Mouse (Mus musculus): ENCODE data around the gene Xrcc6. TPM values are rescaled to one million over a fixed set of nuclear protein-coding genes. Genes with fewer than 3 reads are reported as not detected.
A peak's percentile ranks its signal among the peaks of the same experiment; 100 is the strongest.

Gene Xrcc6
- total RNA-seq, 2 experiments from 2014 or later, result 25.0 to 26.5 TPM

DNA sequence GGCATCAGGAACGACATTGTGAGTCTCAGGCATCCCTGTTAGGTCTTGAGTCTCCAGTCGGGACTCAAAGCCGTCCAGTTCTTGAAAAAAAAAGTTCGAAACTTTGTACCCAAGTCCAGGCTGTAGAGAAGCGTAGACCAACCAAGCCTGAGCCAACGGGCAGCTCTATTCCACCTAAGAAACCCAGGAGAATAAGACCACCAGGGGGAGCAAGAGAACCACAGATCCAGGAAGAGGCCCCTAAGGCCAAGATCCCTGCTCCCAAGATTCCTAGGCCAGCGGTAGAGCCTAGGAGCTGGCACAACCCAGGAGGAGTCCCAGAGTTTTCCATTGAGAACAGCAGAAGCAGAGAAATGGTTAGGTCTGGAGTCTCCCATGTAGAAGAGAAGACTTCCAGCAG lies 77.9 kb downstream of the Xrcc6 start:
- intact Hi-C loops (cut with DNase I), result loop anchor here (1.0 to 2.0 kb wide), 4 partner anchors 41 to 171 kb away; no protein-coding TSS in a partner anchor
- peak; percentile 63 to 68 for DNase-seq

DNA sequence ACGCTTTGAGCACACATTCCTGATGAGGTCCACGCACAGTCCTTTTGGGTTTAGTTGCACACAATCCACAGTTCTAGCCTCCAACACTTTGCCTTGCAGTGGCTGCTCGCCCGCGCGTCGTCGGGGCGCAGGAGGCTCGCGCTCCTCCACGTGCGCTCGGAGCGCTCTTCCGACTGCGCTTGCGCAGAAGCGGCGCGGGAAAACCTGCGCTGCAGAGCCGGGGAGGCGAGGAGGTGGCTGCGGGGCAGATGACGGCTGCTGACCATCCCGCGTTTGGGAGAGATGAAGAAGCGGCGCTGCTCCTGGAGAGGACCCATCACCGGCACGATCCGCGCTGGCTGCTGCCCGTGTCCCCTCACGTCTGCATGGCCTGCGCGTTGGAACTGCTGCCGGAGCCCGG lies 82.3 kb downstream of the Xrcc6 start, which contains the start of gene Mei1:
Gene Mei1 (plus strand): TSS at position 99 of the 400 bp plus-strand sequence.
- no peak for DNase-seq
- intact Hi-C loops (cut with DNase I), result no loop called here

DNA sequence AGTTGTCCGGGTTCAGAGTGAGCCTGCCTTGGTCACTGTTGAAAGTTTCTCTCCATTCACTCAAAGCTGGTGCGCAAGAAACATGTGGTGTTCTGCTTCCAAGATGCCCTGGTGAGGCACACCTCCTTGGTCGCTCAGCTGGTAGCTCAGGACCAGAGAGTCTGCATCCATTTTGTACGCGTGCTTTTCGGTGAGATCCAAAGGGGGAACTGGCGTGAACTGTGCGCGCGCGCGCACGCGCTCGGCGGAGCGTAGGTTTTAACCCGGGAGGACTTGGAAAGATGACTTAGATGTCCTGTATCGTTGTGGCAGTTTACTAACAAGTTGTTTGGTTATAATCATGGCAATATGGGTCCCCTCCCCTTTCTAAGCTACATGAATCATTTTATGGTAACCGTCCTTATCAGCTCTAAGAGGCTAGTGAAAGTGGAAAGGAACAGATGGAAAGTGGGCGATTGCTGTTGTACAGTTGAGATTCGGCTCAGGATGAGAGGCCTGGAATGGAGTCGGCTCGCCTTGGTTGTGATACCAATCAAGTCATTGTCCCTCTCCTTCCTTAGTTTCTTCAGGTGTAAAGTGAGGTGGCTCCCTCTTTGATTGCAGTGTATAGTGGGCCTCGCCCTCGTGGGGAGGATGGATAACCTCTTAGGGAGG lies 84.3 kb downstream of the Xrcc6 start:
- intact Hi-C loops (cut with DNase I), result no loop called here
- DNase-seq, result no peak

DNA sequence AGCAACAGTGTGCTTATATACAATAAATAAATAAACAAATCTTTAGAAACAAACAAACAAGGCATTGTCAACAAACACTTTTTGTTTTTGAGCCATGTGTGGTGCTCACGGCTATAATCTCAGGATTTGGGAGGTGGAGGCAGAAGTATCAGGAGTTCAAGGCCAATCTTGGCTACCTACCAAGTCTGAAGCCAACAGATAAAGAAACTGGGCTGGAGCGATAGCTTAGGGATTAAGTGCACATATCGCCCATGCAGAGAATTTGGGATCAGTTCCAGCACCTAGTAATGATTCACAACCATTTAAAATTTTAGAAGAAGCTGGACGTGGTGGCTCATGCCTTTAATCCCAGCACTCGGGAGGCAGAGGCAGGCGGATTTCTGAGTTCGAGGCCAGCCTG lies 85.9 kb downstream of the Xrcc6 start:
- intact Hi-C loops (cut with DNase I), result no loop called here
- no peak for DNase-seq

DNA sequence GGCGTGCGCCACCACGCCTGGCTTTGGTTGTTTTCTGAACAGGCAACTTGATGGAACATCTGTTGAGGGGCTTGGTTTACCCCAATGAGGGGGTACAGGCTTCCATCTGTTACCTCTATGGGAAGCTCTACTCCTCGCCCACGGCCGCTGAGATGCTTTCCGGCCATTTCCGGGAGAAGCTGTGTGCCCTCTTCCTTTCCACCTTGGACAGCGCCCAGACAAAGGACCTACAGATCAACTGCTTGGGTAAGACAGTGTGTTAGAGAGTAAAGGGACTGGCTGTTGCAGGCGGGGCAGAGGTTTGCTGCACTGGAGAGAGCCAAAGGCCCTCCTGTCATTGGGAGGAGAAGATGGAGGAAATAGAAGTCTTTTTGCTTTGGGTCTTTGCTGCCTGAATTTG lies 92.2 kb downstream of the Xrcc6 start:
- DNase-seq, result no peak
- intact Hi-C loops (cut with DNase I), result no loop called here

DNA sequence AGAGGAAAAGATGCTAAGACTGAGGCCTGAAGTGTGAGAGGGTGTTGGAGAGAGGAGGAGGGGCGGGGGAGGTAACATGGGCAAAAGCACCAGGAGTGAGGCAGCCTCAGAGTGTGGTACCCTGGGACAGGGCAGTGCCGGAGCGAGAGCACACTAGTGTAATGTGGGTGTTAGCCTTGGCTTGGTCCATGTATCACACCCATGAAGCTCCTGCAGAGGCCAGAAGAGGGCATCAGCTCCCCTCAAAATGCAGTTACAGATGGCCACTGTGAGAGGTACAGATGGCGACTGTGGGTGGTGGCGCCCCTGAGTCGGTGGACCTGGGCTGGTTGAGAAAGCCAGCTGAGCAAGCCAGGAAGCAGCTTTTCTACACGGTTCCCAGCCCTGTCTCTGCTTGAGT lies 93.5 kb downstream of the Xrcc6 start:
- intact Hi-C loops (cut with DNase I), result no loop called here
- DNase-seq, result peak in 1 of 2 experiments; percentile 7

DNA sequence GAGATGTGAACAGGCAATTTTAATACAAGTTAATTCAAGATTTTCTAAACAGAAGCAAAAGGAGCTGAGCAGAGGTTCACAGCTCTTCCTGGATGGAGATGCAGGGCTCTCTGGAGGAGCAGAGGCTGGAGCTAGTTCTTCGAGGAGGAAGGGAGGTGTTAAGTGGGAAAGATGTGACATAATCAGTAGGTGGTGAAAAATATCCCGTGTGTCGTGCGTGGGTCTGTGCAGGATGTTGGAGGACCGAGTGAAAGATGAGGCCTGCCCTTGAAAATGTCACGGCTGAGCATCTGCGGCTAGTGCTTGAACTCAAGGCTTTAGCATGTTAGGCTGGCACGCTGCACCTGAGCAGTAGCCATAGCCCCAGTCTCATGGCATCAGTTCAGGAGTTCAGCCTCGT lies 98.0 kb downstream of the Xrcc6 start:
- intact Hi-C loops (cut with DNase I), result no loop called here
- no peak for DNase-seq

DNA sequence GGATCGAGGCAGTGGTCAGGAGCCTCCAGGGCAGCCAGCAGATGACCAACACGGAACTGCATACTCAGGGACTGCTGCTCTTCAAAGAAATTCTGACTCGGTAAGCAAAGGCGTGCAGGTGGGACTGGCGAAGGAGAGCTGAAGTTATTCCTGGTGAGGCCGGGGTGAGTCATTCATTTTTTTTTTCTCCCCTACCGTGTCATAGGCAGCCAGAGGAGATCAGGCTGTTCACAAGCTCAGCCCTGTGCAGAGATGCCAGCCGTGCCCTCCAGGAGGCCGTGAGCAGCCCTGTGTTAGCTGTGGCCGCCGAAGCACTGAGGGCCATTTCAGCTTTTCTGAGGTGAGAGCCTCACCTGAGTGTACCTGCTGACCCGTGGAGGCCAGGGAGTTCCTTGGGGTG lies 98.5 kb downstream of the Xrcc6 start:
- intact Hi-C loops (cut with DNase I), result no loop called here
- no peak for DNase-seq

DNA sequence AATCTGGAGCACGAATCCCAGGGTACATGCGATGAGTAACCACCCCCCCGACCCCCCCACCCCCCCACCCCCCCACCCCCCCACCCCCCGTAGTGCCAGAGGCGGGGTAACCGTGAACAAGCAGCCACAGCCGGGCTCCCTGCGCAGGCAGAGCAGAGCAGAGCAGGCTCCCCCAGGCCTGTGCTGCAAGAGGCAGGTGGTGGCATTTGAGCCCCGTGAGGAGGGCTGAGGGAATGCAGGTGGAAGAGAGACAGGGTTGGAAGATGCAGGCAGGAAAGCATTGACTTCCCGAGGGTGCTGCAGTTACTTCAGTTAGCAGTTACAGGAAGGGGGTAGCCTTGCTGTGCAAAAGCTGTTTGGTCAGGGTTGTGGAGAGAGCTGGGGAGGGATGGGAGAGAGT lies 99.6 kb downstream of the Xrcc6 start:
- no peak for DNase-seq
- intact Hi-C loops (cut with DNase I), result no loop called here

Other genes with a start within 250 kb of the Xrcc6 start
- gene Zc3h7b, start 242.8 kb upstream of the Xrcc6 start, total RNA-seq (2021), result 10 to 100 TPM; 73.7 to 73.9 TPM
- gene Rangap1, start 242.3 kb upstream of the Xrcc6 start, total RNA-seq (2021), result 10 to 100 TPM; 24.9 to 25.1 TPM
- gene Tef, start 185.4 kb upstream of the Xrcc6 start, total RNA-seq (2021), result 100 to 1,000 TPM; 123 to 132 TPM
- 100 to 1,000 TPM in 1 of 2 experiments, 10 to 100 TPM in 1; 74.9 to 130 TPM for gene Tob2, start 129.0 kb upstream of the Xrcc6 start, total RNA-seq (2021)
- gene Phf5a, start 115.9 kb upstream of the Xrcc6 start, total RNA-seq (2021), result 10 to 100 TPM; 35.0 to 39.8 TPM
- 1,000 to 10,000 TPM; 2,177 to 2,250 TPM for gene Aco2, start 115.5 kb upstream of the Xrcc6 start, total RNA-seq (2021)
- gene Polr3h, start 61.6 kb upstream of the Xrcc6 start, total RNA-seq (2021), result 10 to 100 TPM in 1 of 2 experiments, 1 to 10 TPM in 1; 9.0 to 10.6 TPM
- gene Csdc2, start 51.1 kb upstream of the Xrcc6 start, total RNA-seq (2021), result 10 to 100 TPM; 72.5 to 86.4 TPM
- 10 to 100 TPM; 24.8 to 26.0 TPM for gene Pmm1, start 26.9 kb upstream of the Xrcc6 start, total RNA-seq (2021)
- gene 1700029P11Rik, start 7.3 kb upstream of the Xrcc6 start, total RNA-seq (2021), result not detected
- gene Desi1, start 46.0 kb downstream of the Xrcc6 start, total RNA-seq (2021), result 10 to 100 TPM; 26.9 to 30.9 TPM
- gene Snu13, start 59.8 kb downstream of the Xrcc6 start, total RNA-seq (2021), result 10 to 100 TPM; 51.0 to 55.2 TPM
- not detected for gene 4930407I10Rik, start 71.3 kb downstream of the Xrcc6 start, total RNA-seq (2021)
- not detected for gene Mei1, start 82.2 kb downstream of the Xrcc6 start, total RNA-seq (2021)
- 1 to 10 TPM; 3.4 to 5.6 TPM for gene Ccdc134, start 140.1 kb downstream of the Xrcc6 start, total RNA-seq (2021)
- 10 to 100 TPM; 17.4 to 19.5 TPM for gene Srebf2, start 159.3 kb downstream of the Xrcc6 start, total RNA-seq (2021)
- under 1 TPM; 0.14 to 0.19 TPM for gene Shisa8, start 225.0 kb downstream of the Xrcc6 start, total RNA-seq (2021)
- gene Tnfrsf13c, start 236.5 kb downstream of the Xrcc6 start, total RNA-seq (2021), result under 1 TPM; 0.28 to 0.30 TPM

Measured in heart, postnatal 36 days (tissue).